Mouse (Mus musculus) thymus, adult 2 months (tissue): ENCODE data around the gene Fes.

Experiments used
- CTCF ChIP-seq: fragments of 200-500 bp; IDR thresholded peaks from 2 replicates; pipeline ENCODE4 v1.5.1; 2012; ENCODE audit warnings: mild to moderate bottlenecking, control low read depth, low read length, moderate library complexity, borderline replicate concordance; ENCODE audit not compliant: control insufficient read depth, poor library complexity, insufficient read depth; ENCODE audit errors: extremely low read depth
- POLR2A ChIP-seq: fragments of 200-500 bp; IDR thresholded peaks from 2 replicates; pipeline ENCODE4 v1.6.1; 2012; ENCODE audit warnings: mild to moderate bottlenecking, low read length, control low read depth, moderate library complexity; ENCODE audit not compliant: control insufficient read depth, poor library complexity, insufficient read depth; ENCODE audit errors: extremely low read depth

- TF ChIP-seq CTCF: no peak
- TF ChIP-seq POLR2A: no peak
These were observed 13.9 kb downstream of the Fes start for GRCm38 (mm10) chr7:80373850-80374249.
